Mouse (Mus musculus) neural tube, embryonic 13.5 days (tissue): ENCODE data around the gene Dmrt1. TPM values are rescaled to one million over a fixed set of nuclear protein-coding genes. Genes with fewer than 3 reads are reported as not detected.

Source experiments
- ATAC-seq: fragments of 200-750 bp; cut with Nextera tagmentation; 2 replicates; pipeline ENCODE4 v1.8.0; 2017; ENCODE audit warnings: low read depth, mild to moderate bottlenecking, moderate TSS enrichment, moderate library complexity
- H3K27ac ChIP-seq: fragments of 300-500 bp; sonication (generic); replicated peaks from 2 replicates; pipeline ENCODE4 v1.5.1; 2015; ENCODE audit warnings: moderate library complexity, mild to moderate bottlenecking, inconsistent platforms
- H3K27me3 ChIP-seq: fragments of 300-500 bp; sonication (generic); 2 replicates; pipeline ENCODE4 v1.6.1; 2015; ENCODE audit warnings: mild to moderate bottlenecking, inconsistent platforms
- H3K36me3 ChIP-seq: fragments of 300-500 bp; sonication (generic); 2 replicates; pipeline ENCODE4 v1.6.1; 2015; ENCODE audit warnings: mild to moderate bottlenecking, inconsistent platforms
- H3K4me1 ChIP-seq: fragments of 300-500 bp; sonication (generic); replicated peaks from 2 replicates; pipeline ENCODE4 v1.6.1; 2015; ENCODE audit warnings: inconsistent platforms
- H3K4me2 ChIP-seq: fragments of 300-500 bp; sonication (generic); 2 replicates; pipeline ENCODE4 v1.6.1; 2015; ENCODE audit warnings: inconsistent platforms, mild to moderate bottlenecking, moderate library complexity
- H3K4me3 ChIP-seq: fragments of 300-500 bp; sonication (generic); 2 replicates; pipeline ENCODE4 v1.5.1; 2015; ENCODE audit warnings: mild to moderate bottlenecking, inconsistent platforms
- H3K9ac ChIP-seq: fragments of 300-500 bp; sonication (generic); 2 replicates; pipeline ENCODE4 v1.6.1; 2015; ENCODE audit warnings: moderate library complexity, mild to moderate bottlenecking, inconsistent platforms
- H3K9me3 ChIP-seq: fragments of 300-500 bp; sonication (generic); 2 replicates; pipeline ENCODE4 v1.6.1; 2016; ENCODE audit warnings: inconsistent platforms
- WGBS: fragments of 180-500 bp; shearing (Covaris S2); methylation state at CpG from one replicate; pipeline ENCODE4 v1.1.7; 2015; 5-methylcytosine and 5-hydroxymethylcytosine counted together
- polyA plus RNA-seq: library from polyadenylated mRNA; unstranded; fragments of >200 nt; fragmentation: Nextera tagmentation; extraction: Ambion mirVana; gene quantifications from 2 replicates; pipeline ENCODE4 v1.2.1, GENCODE M21; 2015

Dmrt1 gene
- polyA plus RNA-seq, 1 experiment from 2014 or later = 0.32 TPM

- no peak for ATAC-seq
- peaks cover 9% of the 10 kb centered on the region for H3K27me3 ChIP-seq
These were observed 136.4 kb downstream of the Dmrt1 start for GRCm38 (mm10) chr19:25641786-25642185.

GRCm38 (mm10) chr19:25647136-25647535 is 141.7 kb downstream of the Dmrt1 start:
- no peak for ATAC-seq
- no peak overlapping the region for H3K4me3 ChIP-seq
- H3K9ac ChIP-seq = no peak overlapping the region
- whole genome bisulfite sequencing = 77% methylated on average over 3 of the region's 3 CpGs
- no peaks in the 10 kb centered on the region for H3K27me3 ChIP-seq
- H3K36me3 ChIP-seq = no peaks in the 10 kb centered on the region
- H3K9me3 ChIP-seq = no peaks in the 10 kb centered on the region
- no peaks in the 10 kb centered on the region for H3K4me1 ChIP-seq
- H3K27ac ChIP-seq = no peak overlapping the region
- no peak overlapping the region for H3K4me2 ChIP-seq

More at GRCm38 (mm10) chr19:25641786-25642185, 136.4 kb downstream of the Dmrt1 start:
- Histone ChIP-seq H3K36me3 (no peaks in the 10 kb centered on the region), H3K4me3 (no peak overlapping the region), H3K4me2 (no peak overlapping the region), H3K9ac (no peak overlapping the region), H3K9me3 (no peaks in the 10 kb centered on the region), H3K27ac (no peak overlapping the region), H3K4me1 (no peaks in the 10 kb centered on the region)
- WGBS = 87% methylated on average over 6 of the region's 6 CpGs

- Histone ChIP-seq H3K9ac (no peak overlapping the region), H3K27me3 (no peaks in the 10 kb centered on the region), H3K4me3 (no peak overlapping the region), H3K9me3 (no peaks in the 10 kb centered on the region), H3K4me2 (no peak overlapping the region), H3K36me3 (no peaks in the 10 kb centered on the region), H3K27ac (no peak overlapping the region), H3K4me1 (no peaks in the 10 kb centered on the region)
- 79% methylated on average over 4 of the region's 4 CpGs for WGBS
- ATAC-seq = no peak
These were observed 143.3 kb downstream of the Dmrt1 start for GRCm38 (mm10) chr19:25648701-25649100.

DNA sequence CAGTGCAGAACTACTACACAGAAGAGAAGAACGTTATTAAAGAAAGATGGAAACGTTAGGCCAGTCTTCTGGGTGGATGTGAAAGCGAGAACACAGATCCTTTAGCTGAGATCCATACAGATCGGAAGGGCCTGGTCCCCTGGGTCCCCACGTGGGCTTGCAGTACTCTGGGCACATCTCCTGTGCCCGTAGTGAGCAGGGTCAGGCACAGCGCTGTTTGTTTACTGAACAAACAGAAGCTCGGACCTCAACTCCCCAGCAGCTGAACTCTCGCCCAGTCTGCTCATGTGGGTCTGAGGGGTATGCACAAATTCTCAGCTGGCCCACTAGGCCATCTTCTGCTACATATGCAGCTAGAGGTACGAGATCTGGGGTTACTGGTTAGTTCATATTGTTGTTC is 145.1 kb downstream of the Dmrt1 start:
- ATAC-seq = no peak
- H3K27me3 ChIP-seq = peaks cover 2% of the 10 kb centered on the region; the same call in 1 of the 2 replicates
- H3K4me3 ChIP-seq = no peak overlapping the region
- H3K4me2 ChIP-seq = no peak overlapping the region
- H3K9ac ChIP-seq = no peak overlapping the region
- H3K9me3 ChIP-seq = no peaks in the 10 kb centered on the region
- WGBS = 75% methylated on average over 10 of the region's 10 CpGs
- peaks cover 10% of the 10 kb centered on the region; the same call in 1 of the 2 replicates for H3K4me1 ChIP-seq
- H3K27ac ChIP-seq = no peak overlapping the region
- no peaks in the 10 kb centered on the region for H3K36me3 ChIP-seq

GRCm38 (mm10) chr19:25652560-25652959 is 147.1 kb downstream of the Dmrt1 start:
- ATAC-seq = no peak

More at GRCm38 (mm10) chr19:25652560-25652959, 147.1 kb downstream of the Dmrt1 start:
- Histone ChIP-seq H3K27ac (no peak overlapping the region), H3K9me3 (no peaks in the 10 kb centered on the region), H3K4me2 (no peak overlapping the region), H3K4me1 (peaks cover 10% of the 10 kb centered on the region; the same call in 1 of the 2 replicates), H3K27me3 (peaks cover 9% of the 10 kb centered on the region; the same call in 1 of the 2 replicates), H3K9ac (no peak overlapping the region), H3K4me3 (no peak overlapping the region), H3K36me3 (no peaks in the 10 kb centered on the region)
- WGBS = 74% methylated on average over 5 of the region's 5 CpGs

Other genes starting within 250 kb of the Dmrt1 start
- gene Dmrt3, start 104.7 kb downstream of the Dmrt1 start, polyA plus RNA-seq = 2.0 and 2.7 TPM in 2 replicates
- gene Dmrt2, start 166.8 kb downstream of the Dmrt1 start, polyA plus RNA-seq = 0.33 and 2.8 TPM in 2 replicates